Mouse (Mus musculus) midbrain, embryonic 11.5 days (tissue): Measurements from ENCODE around the gene Ehd2. TPM values are rescaled to one million over a fixed set of nuclear protein-coding genes. Genes with fewer than 3 reads are reported as not detected.
A peak's percentile ranks its signal among the peaks of the same experiment; 100 is the strongest.
"Not testable (repeated sequence)": the region's sequence is repeated elsewhere in the genome, so short reads cannot be mapped to it uniquely, and the experiment has no call there.

Source experiments
- ATAC-seq: fragments of 200-750 bp; cut with Nextera tagmentation; 2 replicates; pipeline ENCODE4 v1.8.0; 2017; ENCODE audit warnings: moderate TSS enrichment, moderate library complexity; ENCODE audit not compliant: low FRiP score
- DNase-seq: peaks from one replicate; pipeline ENCODE4 v3.0.0; 2015; ENCODE audit warnings: low spot score; ENCODE audit errors: missing footprints
- H3K27ac ChIP-seq: fragments of 300-500 bp; sonication (generic); 2 replicates; pipeline ENCODE4 v1.5.1; 2014; ENCODE audit warnings: low read depth, low read length
- H3K27me3 ChIP-seq: fragments of 300-500 bp; sonication (generic); 2 replicates; pipeline ENCODE4 v1.6.1; 2014; ENCODE audit warnings: mild to moderate bottlenecking, low read length, moderate library complexity, mixed read lengths; ENCODE audit not compliant: control insufficient read depth, insufficient read depth
- H3K36me3 ChIP-seq: fragments of 300-500 bp; sonication (generic); 2 replicates; pipeline ENCODE4 v1.6.1; 2014; ENCODE audit warnings: mild to moderate bottlenecking, low read length, moderate library complexity, mixed read lengths; ENCODE audit not compliant: control insufficient read depth, insufficient read depth
- H3K4me1 ChIP-seq: fragments of 300-500 bp; sonication (generic); 2 replicates; pipeline ENCODE4 v1.6.1; 2014; ENCODE audit warnings: low read length; ENCODE audit not compliant: control insufficient read depth, insufficient read depth
- H3K4me2 ChIP-seq: fragments of 300-500 bp; sonication (generic); 2 replicates; pipeline ENCODE4 v1.6.1; 2014; ENCODE audit warnings: mild to moderate bottlenecking, moderate library complexity
- H3K4me3 ChIP-seq: fragments of 300-500 bp; sonication (generic); 2 replicates; pipeline ENCODE4 v1.5.1; 2014; ENCODE audit warnings: low read depth, low read length
- H3K9ac ChIP-seq: fragments of 300-500 bp; sonication (generic); 2 replicates; pipeline ENCODE4 v1.6.1; 2014; ENCODE audit warnings: low read length
- H3K9me3 ChIP-seq: fragments of 300-500 bp; sonication (generic); 2 replicates; pipeline ENCODE4 v1.6.1; 2016; ENCODE audit warnings: low read length; ENCODE audit not compliant: control insufficient read depth
- WGBS: fragments of 180-500 bp; shearing (Covaris S2); extraction: QIAGEN DNeasy Blood & Tissue Kit; methylation state at CpG from one replicate; pipeline ENCODE4 v1.1.7; 2014; 5-methylcytosine and 5-hydroxymethylcytosine counted together
- polyA plus RNA-seq: library from polyadenylated mRNA; unstranded; fragments of >200 nt; fragmentation: Nextera tagmentation; extraction: Ambion mirVana; gene quantifications from 2 replicates; pipeline ENCODE4 v1.2.1, GENCODE M21; 2014

Ehd2 gene
- polyA plus RNA-seq, 1 experiment from 2014 or later = 8.9 TPM

GRCm38 (mm10) chr7:15929910-15930309 lies 37.5 kb downstream of the Ehd2 start:
- Histone ChIP-seq H3K9me3 (no peaks in the 10 kb centered on the region), H3K4me2 (no peak overlapping the region), H3K9ac (no peak overlapping the region), H3K36me3 (no peaks in the 10 kb centered on the region), H3K4me1 (no peaks in the 10 kb centered on the region), H3K4me3 (no peak overlapping the region), H3K27me3 (no peaks in the 10 kb centered on the region), H3K27ac (no peak overlapping the region)
- ATAC-seq = peak; percentile 48
- no peak for DNase-seq
- 38% methylated on average over 4 of the region's 4 CpGs for WGBS

DNA sequence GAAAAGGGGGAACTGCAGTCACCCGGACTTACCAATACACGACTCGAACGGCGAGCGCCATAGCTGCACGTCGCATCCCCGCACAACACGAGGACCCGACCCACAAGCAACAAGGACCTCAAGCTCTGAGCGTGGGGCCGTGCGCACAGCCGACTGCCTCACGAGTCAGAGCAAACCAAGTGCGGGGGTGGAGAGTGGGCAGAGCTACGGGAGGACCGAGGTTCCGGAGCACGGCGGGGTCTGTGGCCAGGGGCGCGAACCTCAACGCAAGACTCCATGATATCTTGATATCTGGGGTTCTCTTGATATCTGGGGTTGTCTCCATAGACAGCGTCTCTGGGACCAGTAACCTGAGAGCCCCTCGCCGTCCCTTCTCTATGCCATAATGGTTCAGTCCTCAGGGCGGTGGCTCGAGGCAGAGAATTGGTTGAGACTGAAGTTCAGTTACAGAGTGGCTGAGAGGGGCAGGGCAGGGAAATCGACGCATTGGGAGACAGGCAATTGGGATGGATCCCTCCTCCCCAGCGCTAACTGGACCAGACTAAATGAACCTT lies 45.1 kb downstream of the Ehd2 start, which contains the start of gene Selenow:
TSS of gene Selenow (minus strand) at position 183 of the 554 bp plus-strand sequence.
- Histone ChIP-seq H3K36me3 (peaks cover 14% of the 10 kb centered on the region), H3K4me2 (peak within 1 kb of the TSS; percentile 86), H3K27me3 (no peaks in the 10 kb centered on the region), H3K9ac (peak within 1 kb of the TSS; percentile 82), H3K4me1 (peaks cover 15% of the 10 kb centered on the region), H3K4me3 (peak within 1 kb of the TSS; percentile 65), H3K27ac (peak within 1 kb of the TSS; percentile 65), H3K9me3 (no peaks in the 10 kb centered on the region)
- under 1% methylated on average over 33 of the region's 33 CpGs for WGBS
- DNase-seq (peak; percentile 100), ATAC-seq (peak; percentile 96)

- H3K4me3 ChIP-seq = peak overlapping the region; percentile 65
- WGBS = 1% methylated on average over 10 of the region's 10 CpGs
Observed at GRCm38 (mm10) chr7:15921796-15922195, 45.6 kb downstream of the Ehd2 start.

GRCm38 (mm10) chr7:15920645-15921190 lies 46.6 kb downstream of the Ehd2 start:
- H3K9me3 ChIP-seq = no peaks in the 10 kb centered on the region
- ATAC-seq (no peak), DNase-seq (peak; percentile 57)
- H3K4me2 ChIP-seq = peak overlapping the region; percentile 86
- no peaks in the 10 kb centered on the region for H3K27me3 ChIP-seq
- peak overlapping the region; percentile 65 for H3K4me3 ChIP-seq
- no peak overlapping the region for H3K27ac ChIP-seq
- H3K9ac ChIP-seq = peak overlapping the region; percentile 82
- 96% methylated on average over 6 of the region's 6 CpGs for WGBS
- peaks cover 15% of the 10 kb centered on the region for H3K4me1 ChIP-seq
- peaks cover 16% of the 10 kb centered on the region for H3K36me3 ChIP-seq

More at GRCm38 (mm10) chr7:15921796-15922195, 45.6 kb downstream of the Ehd2 start:
- Histone ChIP-seq H3K9me3 (no peaks in the 10 kb centered on the region), H3K27me3 (no peaks in the 10 kb centered on the region), H3K36me3 (peaks cover 16% of the 10 kb centered on the region), H3K9ac (peak overlapping the region; percentile 82), H3K4me2 (peak overlapping the region; percentile 86), H3K4me1 (peaks cover 15% of the 10 kb centered on the region), H3K27ac (peak overlapping the region; percentile 65; the same call in 1 of the 2 replicates)
- DNase-seq (no peak), ATAC-seq (peak; percentile 67)

DNA sequence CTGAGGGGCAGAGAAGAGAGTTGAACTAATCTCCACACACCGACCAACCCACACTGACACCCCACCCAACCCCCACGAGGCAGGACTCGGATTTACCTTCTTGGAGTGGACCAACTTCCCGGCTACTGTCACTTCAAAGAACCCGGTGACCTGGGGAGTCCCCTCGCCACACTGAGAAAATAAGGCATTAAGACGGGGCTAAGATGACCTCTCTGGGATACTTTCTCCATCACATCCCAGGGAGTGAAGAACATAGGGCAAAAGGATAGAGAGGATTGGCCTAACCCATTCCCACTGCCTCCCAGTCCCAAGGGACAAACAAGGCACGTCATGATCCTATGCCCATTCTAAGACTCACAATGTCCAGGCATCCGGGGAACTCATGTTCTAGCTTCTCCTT lies 47.4 kb downstream of the Ehd2 start:
- Histone ChIP-seq H3K4me3 (no peak overlapping the region; the same call in 1 of the 2 replicates), H3K36me3 (peaks cover 16% of the 10 kb centered on the region), H3K9me3 (no peaks in the 10 kb centered on the region), H3K4me2 (peak overlapping the region; percentile 86), H3K27me3 (no peaks in the 10 kb centered on the region), H3K9ac (no peak overlapping the region), H3K27ac (no peak overlapping the region), H3K4me1 (peaks cover 15% of the 10 kb centered on the region)
- WGBS = 90% methylated on average over 9 of the region's 9 CpGs
- ATAC-seq = no peak
- DNase-seq = peak; percentile 83

- Histone ChIP-seq H3K4me3 (no peak overlapping the region), H3K27ac (no peak overlapping the region), H3K9me3 (no peaks in the 10 kb centered on the region), H3K27me3 (no peaks in the 10 kb centered on the region), H3K4me2 (no peak overlapping the region), H3K9ac (no peak overlapping the region), H3K4me1 (peaks cover 15% of the 10 kb centered on the region), H3K36me3 (peaks cover 16% of the 10 kb centered on the region)
- DNase-seq (no peak), ATAC-seq (no peak)
Observed at GRCm38 (mm10) chr7:15918371-15918770, 49.0 kb downstream of the Ehd2 start.

DNA sequence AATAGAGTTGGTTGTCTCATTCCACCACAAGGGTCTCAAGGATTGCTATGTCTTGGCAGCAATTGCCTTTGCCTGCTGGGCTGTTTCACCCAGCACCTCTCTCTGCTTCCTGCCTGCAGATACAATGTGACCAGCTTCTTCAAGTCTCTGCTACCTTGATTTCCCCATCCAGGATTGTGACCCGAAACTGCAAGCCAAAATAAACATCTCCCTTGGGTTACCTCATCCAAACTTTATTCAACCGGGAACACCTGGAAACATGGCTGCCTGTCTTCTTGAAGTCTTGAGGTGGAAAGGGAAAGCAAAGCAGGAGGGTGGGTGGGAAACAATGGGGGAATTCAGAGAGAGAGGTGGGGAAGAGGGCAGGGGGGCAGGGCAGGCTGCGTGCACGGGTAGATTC lies 50.4 kb downstream of the Ehd2 start:
- 92% methylated on average over 4 of the region's 4 CpGs for WGBS
- ATAC-seq (no peak), DNase-seq (peak; percentile 76)
- Histone ChIP-seq H3K9ac (no peak overlapping the region), H3K4me3 (no peak overlapping the region), H3K27me3 (no peaks in the 10 kb centered on the region), H3K4me1 (peaks cover 12% of the 10 kb centered on the region), H3K9me3 (no peaks in the 10 kb centered on the region), H3K36me3 (peaks cover 16% of the 10 kb centered on the region), H3K27ac (no peak overlapping the region), H3K4me2 (no peak overlapping the region)

- Histone ChIP-seq H3K4me2 (no peak overlapping the region), H3K9me3 (no peaks in the 10 kb centered on the region), H3K36me3 (peaks cover 16% of the 10 kb centered on the region), H3K27ac (no peak overlapping the region), H3K4me1 (peaks cover 10% of the 10 kb centered on the region), H3K27me3 (no peaks in the 10 kb centered on the region), H3K9ac (no peak overlapping the region), H3K4me3 (no peak overlapping the region)
- no peak for ATAC-seq
- 78% methylated on average over 3 of the region's 3 CpGs for WGBS
- DNase-seq = peak; percentile 79
Observed at GRCm38 (mm10) chr7:15916134-15916723, 51.1 kb downstream of the Ehd2 start.

GRCm38 (mm10) chr7:15915695-15916094 lies 51.7 kb downstream of the Ehd2 start:
- H3K36me3 ChIP-seq = peaks cover 16% of the 10 kb centered on the region
- H3K27me3 ChIP-seq, H3K9me3 ChIP-seq, H3K27ac ChIP-seq, H3K9ac ChIP-seq, H3K4me1 ChIP-seq, H3K4me2 ChIP-seq, H3K4me3 ChIP-seq, ATAC-seq: not testable (repeated sequence)
- peak; percentile 51 for DNase-seq
- WGBS = 93% methylated on average over 4 of the region's 4 CpGs
